Mouse (Mus musculus) ES-E14 (cell line): Measurements from ENCODE around the gene Lingo3. TPM values are rescaled to one million over a fixed set of nuclear protein-coding genes. Genes with fewer than 3 reads are reported as not detected.

Source experiments
- DNase-seq: peaks from one replicate; pipeline ENCODE4 v3.0.0-alpha.2; 2013; ENCODE audit warnings: low read depth, low spot score
- H3K27ac ChIP-seq: 2 replicates; pipeline ENCODE4 v1.5.1; 2012; ENCODE audit warnings: low read depth, mild to moderate bottlenecking, low read length, moderate library complexity, mixed read lengths; ENCODE audit not compliant: poor library complexity, insufficient read depth, severe bottlenecking
- H3K36me3 ChIP-seq: 2 replicates; pipeline ENCODE4 v1.6.1; 2012; ENCODE audit warnings: mild to moderate bottlenecking, low read length, moderate library complexity, mixed read lengths; ENCODE audit not compliant: control insufficient read depth, poor library complexity, insufficient read depth, severe bottlenecking
- H3K4me1 ChIP-seq, 2 experiments: fragments of 150-350 bp in 1 of 2; sonication (generic) in 1 of 2; 2 replicates each; pipeline ENCODE4 v1.6.1; 2012; ENCODE audit warnings: low read length in 2 of 2, mild to moderate bottlenecking in 1 of 2, mixed read lengths in 1 of 2; ENCODE audit not compliant: control insufficient read depth in 2 of 2, insufficient read depth in 2 of 2, poor library complexity in 1 of 2
- H3K4me3 ChIP-seq, 2 experiments: fragments of 150-350 bp in 1 of 2; sonication (generic) in 1 of 2; 2 replicates each; pipeline ENCODE4 v1.5.1; 2012; ENCODE audit warnings: low read length in 2 of 2, low read depth in 1 of 2, mild to moderate bottlenecking in 1 of 2, mixed read lengths in 1 of 2; ENCODE audit not compliant: insufficient read depth in 1 of 2, poor library complexity in 1 of 2, severe bottlenecking in 1 of 2
- H3K9ac ChIP-seq: 2 replicates; pipeline ENCODE4 v1.6.1; 2012; ENCODE audit warnings: low read depth, mild to moderate bottlenecking, low read length, mixed read lengths; ENCODE audit not compliant: poor library complexity, insufficient read depth, severe bottlenecking
- H3K9me3 ChIP-seq: fragments of 150-350 bp; sonication (generic); 2 replicates; pipeline ENCODE4 v1.6.1; 2012; ENCODE audit warnings: low read depth, mild to moderate bottlenecking, low read length; ENCODE audit not compliant: control insufficient read depth, insufficient read depth
- CHD2 ChIP-seq: IDR thresholded peaks from 2 replicates; pipeline ENCODE4 v1.6.1; 2014; ENCODE audit warnings: mild to moderate bottlenecking, low read depth, low read length, inconsistent platforms
- HCFC1 ChIP-seq: IDR thresholded peaks from 2 replicates; pipeline ENCODE4 v1.6.1; 2012; ENCODE audit warnings: low read length, inconsistent platforms, borderline replicate concordance; ENCODE audit not compliant: insufficient read depth
- MAFK ChIP-seq: IDR thresholded peaks from 2 replicates; pipeline ENCODE4 v1.6.1; 2014; ENCODE audit warnings: mild to moderate bottlenecking, low read depth, low read length, inconsistent platforms; ENCODE audit not compliant: insufficient read depth
- ZC3H11A ChIP-seq: IDR thresholded peaks from 2 replicates; pipeline ENCODE4 v1.6.1; 2012; ENCODE audit warnings: low read depth, mild to moderate bottlenecking, inconsistent platforms, low read length, borderline replicate concordance
- ZNF384 ChIP-seq: IDR thresholded peaks from 2 replicates; pipeline ENCODE4 v1.6.1; 2012; ENCODE audit warnings: low read depth, low read length, inconsistent platforms
- in situ Hi-C, 2 experiments: fragments of 600-800 bp; cut with MboI; formaldehyde crosslinking; loops; one replicate each; pipeline ENCODE4 v1.15.1; 2025; ENCODE audit warnings: low sequenced_read_pairs in 2 of 2, inconsistent platforms in 1 of 2; ENCODE audit not compliant: unreplicated experiment in 2 of 2
- total RNA-seq: library from RNA; depleted of rRNA; stranded (reverse); fragments of 300-350 nt; gene quantifications from 2 replicates; pipeline ENCODE4 v1.2.3, GENCODE M21; 2012

Gene Lingo3
- total RNA-seq, 1 experiment, result 2.4 TPM

GRCm38 (mm10) chr10:80880131-80880641, 36.3 kb upstream of the Lingo3 start:
- Histone ChIP-seq H3K36me3 (no peaks in the 10 kb centered on the region), H3K4me1 (peaks cover 0 to 10% of the 10 kb centered on the region in 2 experiments; a peak in 2 of 4 replicates), H3K4me3 (no peak overlapping the region), H3K9ac (no peak overlapping the region), H3K27ac (no peak overlapping the region), H3K9me3 (no peaks in the 10 kb centered on the region)
- in situ Hi-C loops, result no loop called here
- TF ChIP-seq ZNF384 (no peak), HCFC1 (0 out of 2 replicates have a peak, but pooled peaks have one; percentile 12)
- DNase-seq, result peak; percentile 65

GRCm38 (mm10) chr10:80876594-80876993, 32.8 kb upstream of the Lingo3 start:
- no peaks in the 10 kb centered on the region for H3K9me3 ChIP-seq
- in situ Hi-C loops, result no loop called here
- no peaks in the 10 kb centered on the region for H3K36me3 ChIP-seq
- peak; percentile 36 for DNase-seq
- H3K4me1 ChIP-seq, result peaks cover 0 to 5% of the 10 kb centered on the region in 2 experiments; a peak in 2 of 4 replicates
- TF ChIP-seq MAFK (no peak), ZC3H11A (no peak), ZNF384 (no peak), CHD2 (no peak), HCFC1 (no peak)
- H3K27ac ChIP-seq, result no peak overlapping the region
- H3K4me3 ChIP-seq, result no peak overlapping the region
- no peak overlapping the region for H3K9ac ChIP-seq

DNA sequence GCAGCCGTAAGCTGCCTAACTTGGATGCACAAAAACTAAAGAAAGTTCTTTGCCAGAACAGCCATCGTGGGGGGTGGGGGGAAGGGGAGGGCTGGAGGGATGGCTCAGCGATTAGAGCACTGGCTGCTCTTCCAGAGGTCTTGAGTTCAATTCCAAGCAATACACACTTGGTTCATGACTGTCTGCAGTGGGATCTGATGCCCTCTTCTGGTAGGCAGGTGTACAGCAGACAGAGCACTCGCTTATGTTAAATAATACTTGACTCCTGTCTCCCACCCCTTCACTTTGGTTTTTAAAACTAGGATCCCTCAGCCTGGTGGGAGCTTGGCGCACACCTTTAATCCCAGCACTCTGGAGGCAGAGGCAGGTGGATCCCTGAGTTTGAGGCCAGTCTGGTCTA, 32.2 kb upstream of the Lingo3 start:
- Histone ChIP-seq H3K9ac (0 out of 2 replicates have a peak overlapping the region, but pooled peaks have one; percentile 26), H3K9me3 (no peaks in the 10 kb centered on the region), H3K36me3 (no peaks in the 10 kb centered on the region), H3K27ac (no peak overlapping the region), H3K4me1 (peaks cover 0 to 8% of the 10 kb centered on the region in 2 experiments; a peak in 2 of 4 replicates), H3K4me3 (no peak overlapping the region)
- peak; percentile 54 for DNase-seq
- TF ChIP-seq MAFK (no peak), CHD2 (no peak), ZNF384 (no peak), ZC3H11A (no peak), HCFC1 (no peak)
- in situ Hi-C loops, result no loop called here

- in situ Hi-C loops, result no loop called here
- Histone ChIP-seq H3K4me3 (no peak overlapping the region), H3K9me3 (no peaks in the 10 kb centered on the region), H3K9ac (no peak overlapping the region), H3K4me1 (peaks cover 0 to 8% of the 10 kb centered on the region in 2 experiments; a peak in 2 of 4 replicates), H3K36me3 (no peaks in the 10 kb centered on the region), H3K27ac (no peak overlapping the region)
- TF ChIP-seq ZNF384 (no peak), HCFC1 (no peak), MAFK (no peak), ZC3H11A (no peak), CHD2 (no peak)
- DNase-seq, result no peak
Observed at GRCm38 (mm10) chr10:80874035-80874434, 30.2 kb upstream of the Lingo3 start.

DNA sequence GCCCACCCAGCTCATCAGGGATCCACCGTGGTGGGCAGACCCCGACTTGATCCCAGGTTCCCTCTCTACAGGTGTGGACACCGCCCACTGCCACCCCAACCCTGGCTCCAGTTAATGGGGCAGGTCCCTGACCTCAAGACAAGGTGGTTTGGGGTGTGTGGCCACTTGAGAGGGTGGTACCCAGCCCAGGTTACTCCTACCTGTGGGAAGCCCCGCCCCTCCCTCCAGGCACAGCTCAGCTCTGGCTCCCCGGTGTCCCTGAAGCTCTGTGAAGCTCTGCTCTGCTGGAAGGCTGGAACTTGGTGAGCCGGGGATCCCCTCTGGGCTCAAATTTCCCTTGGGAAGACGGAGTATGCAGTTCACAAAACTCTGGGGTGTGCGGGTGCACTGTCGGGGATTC, 27.7 kb upstream of the Lingo3 start, which contains the start of gene Tmprss9:
Gene Tmprss9 (plus strand): TSS at position 268 of the 400 bp plus-strand sequence.
- Histone ChIP-seq H3K9ac (no peak within 1 kb of the TSS), H3K4me3 (no peak within 1 kb of the TSS), H3K9me3 (no peaks in the 10 kb centered on the region), H3K27ac (no peak within 1 kb of the TSS), H3K36me3 (peaks cover 6% of the 10 kb centered on the region; the same call in 1 of the 2 replicates), H3K4me1 (peaks cover 0 to 6% of the 10 kb centered on the region in 2 experiments; a peak in 2 of 4 replicates)
- DNase-seq, result no peak
- in situ Hi-C loops, result no loop called here
- TF ChIP-seq ZNF384, result no peak
- no peak for TF ChIP-seq ZC3H11A
- TF ChIP-seq MAFK, result no peak
- TF ChIP-seq HCFC1, result no peak
